Mouse (Mus musculus) frontal cortex, postnatal 10 days (tissue): ENCODE results near the gene Apopt1.

Source experiments
- DNase-seq, 2 experiments: peaks; one replicate each; pipeline ENCODE4 v3.0.0; 2022; ENCODE audit warnings: low spot score in 2 of 2, mixed read lengths in 1 of 2

Apopt1 gene

GRCm38 (mm10) chr12:111713004-111713651 lies at the start of gene Apopt1, which contains the start of gene Bag5:
Apopt1 (plus strand) TSS chr12:111713261.
Bag5 (minus strand) TSS chr12:111713257.
- DNase-seq = peak; percentile 78 to 89

DNA sequence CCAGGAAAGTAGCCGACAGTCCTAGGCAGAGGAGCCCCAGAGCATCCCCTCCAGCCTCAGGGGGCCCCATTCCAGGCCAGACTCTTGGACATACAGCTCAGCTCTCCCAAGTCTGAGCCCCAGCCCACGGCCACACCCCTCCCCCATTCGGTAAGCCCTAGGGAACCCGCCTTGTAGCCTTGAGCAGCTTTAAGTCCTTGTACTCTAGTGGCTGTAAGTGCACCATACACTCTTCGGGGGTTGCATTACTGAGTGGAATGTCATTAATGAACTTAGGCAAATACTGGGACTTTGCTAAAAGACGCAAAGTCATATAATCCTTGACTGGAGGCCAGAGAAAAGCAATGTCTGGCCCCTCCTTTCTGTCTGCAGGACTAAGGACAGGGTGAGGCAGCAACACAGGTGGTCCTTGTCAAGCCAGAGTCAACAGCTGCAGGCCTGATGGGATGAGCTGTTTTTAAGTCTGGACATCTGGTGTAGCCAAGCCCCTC lies 48.9 kb upstream of the Apopt1 start:
- no peak for DNase-seq

DNA sequence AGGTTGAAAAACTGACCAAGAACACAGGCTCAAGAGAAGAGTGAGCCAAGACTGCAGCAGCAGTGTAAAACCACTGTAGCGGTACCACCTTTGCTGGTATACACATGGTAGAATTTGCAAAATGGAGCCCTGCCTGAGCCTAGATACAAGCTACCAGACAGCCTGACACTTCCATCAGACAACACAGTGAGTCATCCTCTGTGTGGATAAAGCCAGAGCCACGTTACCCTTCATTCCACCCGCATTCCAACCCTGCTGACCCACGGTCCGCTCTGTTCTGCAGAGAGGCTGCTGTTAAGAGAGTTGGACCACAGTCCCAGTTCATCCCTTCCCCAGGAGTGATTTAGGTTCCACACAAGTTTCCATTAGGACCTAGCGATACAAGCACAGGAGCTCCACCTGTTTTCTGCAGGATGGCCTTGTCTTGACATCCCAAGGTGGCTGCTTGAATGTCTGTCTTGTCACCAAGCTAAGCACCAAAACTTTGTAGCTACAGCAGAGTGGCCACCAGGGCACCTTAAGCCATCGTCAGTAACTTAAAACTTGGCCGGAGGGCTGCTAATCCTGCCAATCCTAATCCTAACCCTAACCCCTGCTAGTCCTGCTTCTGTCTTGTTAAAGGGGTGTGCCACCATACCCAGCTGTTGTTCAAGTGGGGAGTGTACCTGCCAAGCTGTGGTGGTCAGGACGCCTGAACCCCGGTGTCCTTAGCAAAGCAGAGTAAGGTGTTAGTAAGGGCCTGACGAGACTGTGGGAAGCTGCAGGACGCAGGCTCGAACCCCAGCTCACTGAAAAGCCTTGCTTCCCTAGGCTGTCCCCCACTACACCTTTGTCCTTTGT lies 47.8 kb upstream of the Apopt1 start:
- no peak for DNase-seq

DNA sequence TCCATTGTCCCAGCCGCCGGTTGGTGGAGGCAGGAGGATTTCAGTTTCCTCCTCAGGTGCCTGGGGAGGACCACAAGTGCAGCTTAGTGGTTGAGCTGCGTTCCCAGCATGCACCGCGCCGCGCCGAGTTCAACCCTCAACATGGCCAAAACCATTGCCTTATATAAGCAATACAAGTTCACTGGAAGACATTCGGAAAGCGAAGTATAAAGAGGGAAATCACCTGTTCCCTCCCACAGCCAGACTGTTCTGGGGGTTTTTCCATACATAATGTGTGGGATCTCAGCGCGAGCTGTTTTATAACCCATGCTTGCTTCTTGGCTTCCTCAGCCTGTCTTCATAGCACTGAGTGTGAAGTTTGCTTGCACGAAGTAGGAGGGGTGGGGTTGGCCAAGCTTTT lies 46.7 kb upstream of the Apopt1 start:
- DNase-seq = peak in 1 of 2 experiments; percentile 17

GRCm38 (mm10) chr12:111667421-111667820 lies 45.6 kb upstream of the Apopt1 start:
- no peak for DNase-seq

DNA sequence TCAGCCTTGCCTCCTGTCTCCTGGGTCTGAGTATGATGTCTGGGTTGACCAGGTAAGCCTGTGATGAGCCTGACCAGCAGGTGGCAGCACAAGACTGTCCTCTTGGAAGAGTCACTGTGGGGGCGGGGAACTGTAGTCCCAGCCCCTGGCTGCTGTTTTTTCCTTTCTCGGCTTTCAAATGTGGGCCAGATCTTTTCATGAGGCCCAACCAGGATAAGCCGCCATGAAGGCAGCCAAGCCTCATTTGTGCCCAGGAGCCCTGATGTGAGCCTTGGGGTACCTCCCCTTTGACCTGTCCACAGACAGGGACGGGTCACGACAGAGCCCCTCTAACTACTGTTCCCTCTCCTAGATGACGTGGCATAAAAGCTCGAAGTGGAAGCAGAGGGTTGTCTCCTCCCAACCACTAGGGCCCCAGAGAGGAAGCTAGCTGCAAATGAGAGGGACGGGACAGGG lies 44.6 kb upstream of the Apopt1 start:
- peak; percentile 86 to 92 for DNase-seq

GRCm38 (mm10) chr12:111669000-111669788 lies 43.9 kb upstream of the Apopt1 start:
- DNase-seq = peak in 1 of 2 experiments; percentile 37

DNA sequence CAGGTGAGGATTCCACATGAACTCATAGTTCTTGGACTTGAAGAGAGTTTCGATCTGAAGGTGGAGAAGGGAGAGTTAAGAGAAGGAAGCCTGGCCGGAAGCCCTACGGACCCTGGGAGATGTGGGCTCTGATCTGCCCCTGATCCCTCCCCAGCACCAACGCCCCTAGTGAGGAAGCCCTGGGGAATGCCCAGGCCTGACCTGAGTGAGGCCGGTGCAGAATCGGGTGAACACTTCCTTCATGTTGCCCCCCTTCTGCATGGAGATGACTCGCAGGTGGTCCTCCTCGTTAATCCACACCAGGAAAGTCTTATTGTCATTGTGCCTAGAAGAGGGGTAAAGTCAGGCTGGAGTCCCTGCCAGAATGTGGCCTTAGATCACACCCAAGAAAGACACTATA lies 43.1 kb upstream of the Apopt1 start:
- no peak for DNase-seq

DNA sequence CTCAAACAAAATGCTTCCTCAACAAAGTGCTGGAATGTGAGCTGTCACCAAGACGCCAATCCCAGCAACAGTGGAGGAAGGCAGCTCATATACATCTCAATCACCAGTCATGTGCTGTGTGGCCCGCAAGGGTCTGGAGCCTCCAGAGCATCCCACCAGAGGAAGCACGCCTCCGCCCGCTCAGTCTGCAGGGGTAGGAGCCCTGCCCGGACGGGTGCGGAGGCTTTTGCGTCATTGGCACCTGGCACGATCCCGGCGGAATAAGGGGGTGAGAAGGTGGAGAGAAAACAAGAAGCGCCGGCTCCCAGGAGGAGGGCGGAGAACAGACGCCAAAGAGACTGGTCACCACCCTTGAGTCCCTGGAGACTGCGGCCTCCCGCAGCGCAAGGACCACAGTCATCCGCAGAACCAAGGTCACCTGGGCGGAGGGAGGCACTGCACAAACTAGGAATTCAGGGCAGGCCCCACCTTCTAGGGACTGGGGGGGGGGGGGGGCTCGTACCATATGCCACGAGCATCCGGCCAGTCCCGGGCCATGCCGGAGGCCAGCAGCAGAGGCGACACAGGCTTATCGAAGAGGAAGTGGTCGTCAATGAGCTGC lies 42.6 kb upstream of the Apopt1 start:
- peak in 1 of 2 experiments; percentile 35 for DNase-seq

GRCm38 (mm10) chr12:111670976-111671375 lies 42.1 kb upstream of the Apopt1 start:
- peak in 1 of 2 experiments; percentile 18 for DNase-seq

- DNase-seq = peak; percentile 75 to 82
These were observed 41.6 kb upstream of the Apopt1 start for GRCm38 (mm10) chr12:111671431-111671902.

GRCm38 (mm10) chr12:111672176-111672575 lies 40.9 kb upstream of the Apopt1 start, which contains the start of gene Ckb:
Ckb (minus strand) TSS chr12:111672338.
- peak; percentile 90 to 91 for DNase-seq

DNA sequence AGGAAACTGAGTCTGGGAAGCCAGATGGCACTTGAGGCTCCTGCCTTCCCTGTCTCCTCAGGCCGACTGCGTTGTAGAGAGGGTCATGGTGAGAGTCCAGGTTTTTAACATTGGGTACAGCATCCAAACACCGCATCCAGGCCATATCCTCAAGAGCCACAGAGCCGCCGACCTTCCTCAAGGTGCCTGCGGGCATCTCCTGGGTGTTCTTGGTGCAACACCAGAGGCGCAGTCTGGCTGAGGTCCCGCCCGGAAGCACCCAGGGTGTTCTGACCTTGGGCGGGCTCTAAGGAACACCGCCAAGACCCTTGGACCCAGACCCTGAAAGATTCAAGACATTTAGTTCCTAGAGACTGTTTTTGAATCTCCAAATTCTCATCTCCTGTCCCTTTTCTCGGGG lies 40.5 kb upstream of the Apopt1 start:
- DNase-seq = peak in 1 of 2 experiments; percentile 32

GRCm38 (mm10) chr12:111674850-111675486 lies 38.1 kb upstream of the Apopt1 start:
- peak in 1 of 2 experiments; percentile 18 for DNase-seq

GRCm38 (mm10) chr12:111675797-111676580 lies 37.1 kb upstream of the Apopt1 start:
- no peak for DNase-seq

DNA sequence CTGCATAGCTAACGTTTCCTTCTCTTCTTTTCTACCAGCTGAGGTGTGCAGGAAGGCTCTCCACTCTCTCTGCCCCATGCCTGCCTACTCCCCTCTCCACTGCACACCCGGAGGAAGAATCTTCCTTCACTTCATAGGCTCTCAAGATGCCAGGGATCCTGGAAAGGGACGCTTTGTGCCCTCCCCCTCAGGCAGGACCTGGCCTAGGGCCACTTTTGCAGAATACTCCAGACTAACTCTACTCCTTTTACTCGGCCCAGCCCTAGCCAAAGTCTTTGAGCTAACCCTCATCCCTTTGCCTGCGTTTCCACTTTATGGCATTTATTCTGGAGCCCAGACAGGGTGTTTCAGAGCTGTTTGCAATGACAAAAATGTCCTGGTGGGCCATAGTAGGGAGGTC lies 35.6 kb upstream of the Apopt1 start:
- peak in 1 of 2 experiments; percentile 38 for DNase-seq

DNA sequence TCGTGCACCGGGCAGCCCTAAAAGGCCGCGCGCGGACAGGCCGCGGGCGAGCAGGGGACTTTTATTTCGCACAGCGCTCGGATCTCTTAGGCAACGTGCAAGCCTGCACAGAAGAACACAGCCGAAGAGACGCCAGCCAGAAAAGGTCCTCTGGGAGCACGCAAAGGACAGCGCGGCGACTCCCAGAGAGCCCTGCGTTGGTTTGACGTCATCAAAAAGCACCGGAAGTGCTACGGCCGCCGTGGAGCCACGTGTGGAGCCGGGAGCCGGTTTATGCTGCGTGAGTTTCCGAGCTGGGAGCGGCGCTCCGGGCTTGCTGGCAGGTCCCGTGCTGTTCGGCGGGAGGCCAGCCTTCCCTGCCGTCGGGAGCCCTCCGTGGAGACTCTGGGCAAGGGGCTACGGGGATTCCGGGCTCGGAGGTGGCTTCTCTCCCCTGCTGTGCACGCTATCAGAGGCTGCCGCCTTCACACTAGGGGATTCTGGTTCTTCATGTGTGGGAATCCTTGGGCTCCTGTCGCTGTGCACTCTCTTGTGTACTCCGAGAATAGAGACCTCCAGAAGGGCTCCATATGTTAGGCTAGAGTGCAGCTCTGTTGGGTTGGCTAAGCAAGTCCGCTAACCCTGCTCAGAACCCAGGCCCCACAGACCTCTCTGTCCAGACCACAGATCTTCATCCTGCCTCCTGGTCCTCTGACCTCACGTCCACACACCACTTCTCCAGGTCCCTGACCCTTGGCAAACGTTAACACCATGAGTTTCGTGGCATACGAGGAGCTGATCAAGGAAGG lies 35.0 kb upstream of the Apopt1 start, which contains the start of gene Trmt61a:
TSS of gene Trmt61a (plus strand) at position 224 of the 788 bp plus-strand sequence.
- DNase-seq = peak; percentile 80 to 88

DNA sequence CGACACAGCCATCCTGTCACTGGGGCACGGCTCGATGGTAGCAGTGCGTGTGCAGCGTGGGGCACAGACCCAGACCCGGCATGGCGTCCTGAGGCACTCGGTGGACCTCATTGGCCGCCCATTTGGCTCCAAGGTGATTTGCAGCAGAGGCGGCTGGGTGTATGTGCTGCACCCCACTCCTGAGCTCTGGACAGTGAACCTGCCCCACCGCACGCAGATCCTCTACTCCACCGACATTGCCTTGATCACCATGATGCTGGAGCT lies 34.5 kb upstream of the Apopt1 start:
- no peak for DNase-seq

DNA sequence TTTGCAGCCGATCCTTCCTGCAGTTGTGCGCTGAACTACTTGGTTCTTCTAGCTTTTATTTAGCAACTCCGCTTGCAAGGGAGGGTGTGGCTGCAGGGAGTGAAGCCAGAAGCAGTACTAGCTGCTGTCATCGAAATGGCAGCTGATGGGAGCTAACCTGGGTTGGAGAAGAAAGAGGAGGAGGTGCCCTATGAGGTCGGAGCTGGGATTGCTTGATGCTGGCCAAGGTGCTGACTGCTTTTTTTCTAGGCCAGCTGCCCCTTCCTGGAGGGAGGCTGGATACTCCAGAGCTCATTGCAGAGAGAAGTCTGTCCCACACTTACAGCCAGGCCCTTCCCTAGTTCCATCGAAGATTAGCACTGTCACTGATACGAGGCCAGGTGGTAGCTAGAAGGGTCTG lies 34.1 kb upstream of the Apopt1 start:
- no peak for DNase-seq
